Mouse (Mus musculus) kidney, postnatal 0 days (tissue): ENCODE measurements at regions not wholly inside any gene's neighbourhood (a gene's known extent, or its start where the extent isn't known, plus 50 kb on each side); places are given as distances from the start of the nearest gene placed in this dataset.

ENCODE experiments used
- ATAC-seq: fragments of 200-750 bp; cut with Nextera tagmentation; replicated peaks from 2 replicates; pipeline ENCODE4 v1.8.0; 2017; ENCODE audit warnings: low read depth, moderate number of reproducible peaks, moderate TSS enrichment, moderate library complexity; ENCODE audit not compliant: low FRiP score
- DNase-seq: peaks from one replicate; pipeline ENCODE4 v3.0.0-alpha.2; 2016; ENCODE audit warnings: low spot score
- H3K27ac ChIP-seq: fragments of 300-500 bp; sonication (generic); 2 replicates; pipeline ENCODE4 v1.5.1; 2014; ENCODE audit warnings: mild to moderate bottlenecking
- H3K27me3 ChIP-seq: fragments of 300-500 bp; sonication (generic); 2 replicates; pipeline ENCODE4 v1.6.1; 2014; ENCODE audit warnings: low read length, mixed read lengths; ENCODE audit not compliant: insufficient read depth
- H3K36me3 ChIP-seq: fragments of 300-500 bp; sonication (generic); 2 replicates; pipeline ENCODE4 v1.6.1; 2014; ENCODE audit warnings: low read length, mixed read lengths; ENCODE audit not compliant: insufficient read depth
- H3K4me1 ChIP-seq: fragments of 300-500 bp; sonication (generic); replicated peaks from 2 replicates; pipeline ENCODE4 v1.6.1; 2014; ENCODE audit warnings: antibody characterized with exemption, low read length, mixed read lengths; ENCODE audit not compliant: insufficient read depth
- H3K4me2 ChIP-seq: fragments of 300-500 bp; sonication (generic); 2 replicates; pipeline ENCODE4 v1.6.1; 2014; ENCODE audit warnings: mild to moderate bottlenecking, low read length, moderate library complexity, mixed read lengths
- H3K4me3 ChIP-seq: fragments of 300-500 bp; sonication (generic); replicated peaks from 2 replicates; pipeline ENCODE4 v1.5.1; 2014; ENCODE audit warnings: low read depth, low read length
- H3K9ac ChIP-seq: fragments of 300-500 bp; sonication (generic); 2 replicates; pipeline ENCODE4 v1.6.1; 2014; ENCODE audit warnings: low read depth, low read length
- H3K9me3 ChIP-seq: fragments of 300-500 bp; sonication (generic); replicated peaks from 2 replicates; pipeline ENCODE4 v1.6.1; 2016; ENCODE audit warnings: low read length, inconsistent platforms, mixed read lengths
- CTCF ChIP-seq: IDR thresholded peaks from 2 replicates; pipeline ENCODE4 v1.5.1; 2016; ENCODE audit warnings: antibody characterized with exemption, low read depth, mild to moderate bottlenecking, moderate library complexity
- WGBS: fragments of 180-500 bp; shearing (Covaris S2); extraction: QIAGEN DNeasy Blood & Tissue Kit; methylation state at CpG from one replicate; pipeline ENCODE4 v1.1.7; 2014; 5-methylcytosine and 5-hydroxymethylcytosine counted together

- 61% methylated on average over 1 of the region's 1 CpGs for WGBS
- DNase-seq: peak; percentile 57
- H3K36me3 ChIP-seq: no peaks in the 10 kb centered on the region
- no peak for ATAC-seq
- H3K9me3 ChIP-seq: no peaks in the 10 kb centered on the region
- no peak overlapping the region for H3K27ac ChIP-seq
- no peak overlapping the region for H3K4me2 ChIP-seq
- no peak overlapping the region for H3K9ac ChIP-seq
- no peaks in the 10 kb centered on the region for H3K4me1 ChIP-seq
- no peak overlapping the region for H3K4me3 ChIP-seq
- H3K27me3 ChIP-seq: no peaks in the 10 kb centered on the region
- TF ChIP-seq CTCF: peak; percentile 78
These were observed 88.1 kb upstream of the Usp51 start for GRCm38 (mm10) chrX:152918212-152918611.

- H3K4me3 ChIP-seq: no peak overlapping the region
- H3K9me3 ChIP-seq: no peaks in the 10 kb centered on the region
- H3K4me2 ChIP-seq: no peak overlapping the region
- no peak for ATAC-seq
- no peaks in the 10 kb centered on the region for H3K4me1 ChIP-seq
- H3K27ac ChIP-seq: no peak overlapping the region
- peak; percentile 72 for TF ChIP-seq CTCF
- no peak overlapping the region for H3K9ac ChIP-seq
- H3K27me3 ChIP-seq: no peaks in the 10 kb centered on the region
- no peaks in the 10 kb centered on the region for H3K36me3 ChIP-seq
- peak; percentile 40 for DNase-seq
- WGBS: 49% methylated on average over 3 of the region's 3 CpGs
These were observed 79.3 kb upstream of the Usp51 start for GRCm38 (mm10) chrX:152926991-152927390.

GRCm38 (mm10) chrX:152946201-152946600, 60.1 kb upstream of the Usp51 start:
- Histone ChIP-seq H3K4me3 (no peak overlapping the region), H3K36me3 (no peaks in the 10 kb centered on the region), H3K4me1 (no peaks in the 10 kb centered on the region), H3K4me2 (no peak overlapping the region), H3K27ac (no peak overlapping the region), H3K27me3 (no peaks in the 10 kb centered on the region), H3K9ac (no peak overlapping the region), H3K9me3 (no peaks in the 10 kb centered on the region)
- ATAC-seq (no peak), DNase-seq (no peak)
- no peak for TF ChIP-seq CTCF
- 70% methylated on average over 3 of the region's 3 CpGs for WGBS
